Mouse (Mus musculus) liver, embryonic 16.5 days (tissue): ENCODE results near the gene Zfp534. TPM values are rescaled to one million over a fixed set of nuclear protein-coding genes. Genes with fewer than 3 reads are reported as not detected.

Source experiments
- polyA plus RNA-seq: library from polyadenylated mRNA; unstranded; fragments of >200 nt; fragmentation: Nextera tagmentation; extraction: Ambion mirVana; gene quantifications from 2 replicates; pipeline ENCODE4 v1.2.1, GENCODE M21; 2015

The Zfp534 gene
- polyA plus RNA-seq, 1 experiment from 2014 or later = not detected

Other genes with a start within 250 kb of the Zfp534 start
- gene Zfp982, start 210.1 kb downstream of the Zfp534 start, polyA plus RNA-seq = 1.2 and 1.6 TPM in 2 replicates
- gene Gm16503, start 162.3 kb downstream of the Zfp534 start, polyA plus RNA-seq = 0.04 and 0.08 TPM in 2 replicates
- gene Zfp985, start 149.3 kb downstream of the Zfp534 start, polyA plus RNA-seq = not detected in 2 replicates
- 1.1 and 1.6 TPM in 2 replicates for gene Zfp979, start 60.0 kb downstream of the Zfp534 start, polyA plus RNA-seq
- 3.2 and 3.4 TPM in 2 replicates for gene Zfp984, start 107.2 kb upstream of the Zfp534 start, polyA plus RNA-seq
- gene Zfp933, start 145.8 kb upstream of the Zfp534 start, polyA plus RNA-seq = 1.3 and 1.5 TPM in 2 replicates
- 26.9 and 29.4 TPM in 2 replicates for gene Miip, start 166.3 kb upstream of the Zfp534 start, polyA plus RNA-seq
- 1.8 and 2.0 TPM in 2 replicates for gene Fv1, start 166.4 kb upstream of the Zfp534 start, polyA plus RNA-seq
- 15.9 and 16.2 TPM in 2 replicates for gene Mfn2, start 202.2 kb upstream of the Zfp534 start, polyA plus RNA-seq
- 28.8 and 30.7 TPM in 2 replicates for gene Plod1, start 234.2 kb upstream of the Zfp534 start, polyA plus RNA-seq
- gene 2510039O18Rik, start 238.3 kb upstream of the Zfp534 start, polyA plus RNA-seq = 4.0 and 5.8 TPM in 2 replicates